In genomic region chr2:163692873-163693612, GRCm38 (mm10) we compare ENCODE assay signal across 10 mouse cellular contexts. TPM values are rescaled to one million over a fixed set of nuclear protein-coding genes. Genes with fewer than 3 reads are reported as not detected.
DNase-seq lines count a peak whose midpoint lies in the region; ATAC-seq and TF ChIP-seq lines count a peak whose summit lies in the region.
"Had no signal": no experiment of that assay in that cellular context is flagged by ENCODE, and none has a peak within 500 bp of the region (broad histone marks: within the 10 kb centered on the region; RNA-seq: fewer than 3 reads in every experiment).

No protein-coding gene starts in this region.

- no peaks in the 10 kb centered on the region for H3K36me3 ChIP-seq in heart, embryonic 13.5 days
- H3K36me3 ChIP-seq in CH12.LX (replicated peaks in 1 of 2; ENCODE audit: control insufficient read depth in 1 of 2, insufficient read depth in 1 of 2, low read length in 1 of 2) = peaks cover 11 to 65% of the 10 kb centered on the region in 2 experiments
- no peaks in the 10 kb centered on the region for H3K36me3 ChIP-seq in embryonic facial prominence, embryonic 13.5 days
- no peaks in the 10 kb centered on the region for H3K36me3 ChIP-seq in liver, adult 2 months (ENCODE audit: control insufficient read depth, insufficient read depth, low read length)

- intact Hi-C loops in heart, postnatal 25 days (cut with DNase I) = no loop called here

- no peak overlapping the region for H3K4me3 ChIP-seq in heart, embryonic 13.5 days
- H3K4me3 ChIP-seq in CH12.LX (replicated peaks in 1 of 3; ENCODE audit: low read depth in 2 of 3, low read length in 2 of 3, poor library complexity in 1 of 3) = no peak overlapping the region
- H3K4me3 ChIP-seq in embryonic facial prominence, embryonic 13.5 days = no peak overlapping the region
- no peak overlapping the region for H3K4me3 ChIP-seq in liver, adult 2 months (ENCODE audit: insufficient read depth, low read depth, low read length)

- peak overlapping the region; percentile 4; the same call in 1 of the 2 replicates for H3K4me2 ChIP-seq in heart, embryonic 13.5 days
- H3K4me2 ChIP-seq in CH12.LX (ENCODE audit: insufficient read depth, low read depth, poor library complexity, severe bottlenecking) = no peak overlapping the region
- peak overlapping the region; percentile 5; the same call in 1 of the 2 replicates for H3K4me2 ChIP-seq in embryonic facial prominence, embryonic 13.5 days

- no peak for DNase-seq in heart, postnatal 25 days (ENCODE audit: low spot score)
- DNase-seq in CH12.LX (ENCODE audit: extremely low read depth) = no peak
- no peak for DNase-seq in liver, adult 2 months (ENCODE audit: extremely low read depth, low read depth, low spot score)
- DNase-seq in right cerebral cortex, postnatal 10 days (ENCODE audit: low spot score in 2 of 2) = no peak
- no peak for DNase-seq in adrenal gland, postnatal 25 days
- DNase-seq in right cerebral cortex, adult 18-20 months = no peak
- DNase-seq: gastrocnemius, postnatal 36 days; retina, postnatal 1 day had no signal

- WGBS in heart, embryonic 13.5 days = 32% methylated on average over 3 of the region's 3 CpGs
- WGBS in embryonic facial prominence, embryonic 13.5 days = 71% methylated on average over 3 of the region's 3 CpGs
- WGBS in liver, adult 2 months = 60% methylated on average over 3 of the region's 3 CpGs

- peak overlapping the region; percentile 70 for H3K9ac ChIP-seq in heart, embryonic 13.5 days
- no peak overlapping the region for H3K9ac ChIP-seq in CH12.LX (ENCODE audit: insufficient read depth, low read depth)
- no peak overlapping the region for H3K9ac ChIP-seq in embryonic facial prominence, embryonic 13.5 days
- 0 out of 2 replicates have a peak overlapping the region, but pooled peaks have one; percentile 26 for H3K9ac ChIP-seq in liver, adult 2 months (ENCODE audit: low read depth, low read length)

- TF ChIP-seq POLR2A in CH12.LX (IDR thresholded peaks at IDR 0.05; ENCODE audit: low read depth, low read length) = no peak
- TF ChIP-seq POLR2A in liver, adult 2 months (IDR thresholded peaks at IDR 0.05; ENCODE audit: extremely low read depth, insufficient read depth, low read length) = no peak

- TF ChIP-seq CTCF in CH12.LX (conservative IDR thresholded peaks at IDR 0.05 in 1 of 2, IDR thresholded peaks at IDR 0.05 in 1 of 2; ENCODE audit: low read depth in 2 of 2, low read length in 2 of 2) = no peak
- no peak for TF ChIP-seq CTCF in liver, adult 2 months (IDR thresholded peaks at IDR 0.05; ENCODE audit: low read depth, low read length)

- H3K4me1 ChIP-seq in heart, embryonic 13.5 days = peaks cover 92% of the 10 kb centered on the region
- H3K4me1 ChIP-seq in CH12.LX (ENCODE audit: control insufficient read depth in 1 of 2, insufficient read depth in 2 of 2) = peaks cover 30 to 89% of the 10 kb centered on the region in 2 experiments
- H3K4me1 ChIP-seq in embryonic facial prominence, embryonic 13.5 days = peaks cover 17% of the 10 kb centered on the region
- H3K4me1 ChIP-seq in liver, adult 2 months (ENCODE audit: control insufficient read depth, insufficient read depth, low read length) = no peaks in the 10 kb centered on the region; the same call in 1 of the 2 replicates

- in situ Hi-C loops in CH12.LX (cut with MboI; ENCODE audit: low pct_ligation_motif_present, low pct_unique_long_range_greater_than_20kb, low sequenced_read_pairs) = no loop called here

- no peak for TF ChIP-seq EP300 in CH12.LX (IDR thresholded peaks at IDR 0.05; ENCODE audit: low read length)

- peak overlapping the region; percentile 99 for H3K27ac ChIP-seq in heart, embryonic 13.5 days (replicated peaks)
- H3K27ac ChIP-seq in CH12.LX (ENCODE audit: insufficient read depth, low read depth) = peak overlapping the region; percentile 20; the same call in 1 of the 2 replicates
- H3K27ac ChIP-seq in embryonic facial prominence, embryonic 13.5 days = peak overlapping the region; percentile 63
- peak overlapping the region; percentile 58 for H3K27ac ChIP-seq in liver, adult 2 months (replicated peaks; ENCODE audit: insufficient read depth, low read depth, low read length)

- no peaks in the 10 kb centered on the region for H3K9me3 ChIP-seq in heart, embryonic 13.5 days
- H3K9me3 ChIP-seq in CH12.LX (replicated peaks; ENCODE audit: low read length) = no peaks in the 10 kb centered on the region
- no peaks in the 10 kb centered on the region for H3K9me3 ChIP-seq in embryonic facial prominence, embryonic 13.5 days

- H3K27me3 ChIP-seq in heart, embryonic 13.5 days (replicated peaks) = no peaks in the 10 kb centered on the region
- H3K27me3 ChIP-seq in CH12.LX (replicated peaks) = no peaks in the 10 kb centered on the region
- H3K27me3 ChIP-seq in embryonic facial prominence, embryonic 13.5 days = no peaks in the 10 kb centered on the region
- H3K27me3 ChIP-seq in liver, adult 2 months (ENCODE audit: control insufficient read depth, insufficient read depth, low read length) = no peaks in the 10 kb centered on the region

- no peak for TF ChIP-seq RAD21 in CH12.LX (IDR thresholded peaks at IDR 0.05; ENCODE audit: low read depth, low read length)

- H3K79me2 ChIP-seq in CH12.LX (replicated peaks; ENCODE audit: control insufficient read depth, extremely low read depth, insufficient read depth, poor library complexity, severe bottlenecking) = peaks cover 96% of the 10 kb centered on the region
- H3K79me2 ChIP-seq in liver, adult 2 months (ENCODE audit: control insufficient read depth, insufficient read depth, low read length) = peaks cover 25% of the 10 kb centered on the region

- dilution Hi-C loops in CH12.LX (cut with MboI; ENCODE audit: extremely low pct_ligation_motif_present, extremely low pct_unique_long_range_greater_than_20kb, low sequenced_read_pairs) = no loop called here

- ATAC-seq in heart, embryonic 13.5 days (ENCODE audit: extremely low read depth, insufficient number of reproducible peaks, low FRiP score, low TSS enrichment) = no peak
- ATAC-seq in embryonic facial prominence, embryonic 13.5 days (ENCODE audit: insufficient number of reproducible peaks, insufficient read depth, low FRiP score, low TSS enrichment, low read depth) = no peak

TF ChIP-seq in CH12.LX, 34 proteins besides CTCF, POLR2A, EP300 and RAD21:
- no peak for TF ChIP-seq TCF12 (IDR thresholded peaks at IDR 0.05; ENCODE audit: low read depth, low read length)
- no peak for TF ChIP-seq JUND (conservative IDR thresholded peaks at IDR 0.05; ENCODE audit: low read depth, low read length)
- no peak for TF ChIP-seq USF2 (conservative IDR thresholded peaks at IDR 0.05; ENCODE audit: low read depth, low read length)
- TF ChIP-seq MAZ (IDR thresholded peaks at IDR 0.05; ENCODE audit: low read depth, low read length) = no peak
- no peak for TF ChIP-seq UBTF (IDR thresholded peaks at IDR 0.05; ENCODE audit: low read depth, low read length)
- no peak for TF ChIP-seq HCFC1 (IDR thresholded peaks at IDR 0.05; ENCODE audit: low read depth, low read length)
- TF ChIP-seq ZMIZ1 (IDR thresholded peaks at IDR 0.05; ENCODE audit: low read depth, low read length) = no peak
- no peak for TF ChIP-seq MAFK (IDR thresholded peaks at IDR 0.05; ENCODE audit: insufficient replicate concordance, low read length)
- TF ChIP-seq SMC3 (IDR thresholded peaks at IDR 0.05; ENCODE audit: low read depth, low read length) = no peak
- no peak for TF ChIP-seq BHLHE40 (IDR thresholded peaks at IDR 0.05; ENCODE audit: low read depth, low read length)
- no peak for TF ChIP-seq RCOR1 (conservative IDR thresholded peaks at IDR 0.05; ENCODE audit: low read depth, low read length)
- TF ChIP-seq NRF1 (IDR thresholded peaks at IDR 0.05; ENCODE audit: low read depth, low read length) = no peak
- TF ChIP-seq SIN3A (IDR thresholded peaks at IDR 0.05; ENCODE audit: low read length) = no peak
- TF ChIP-seq MYC (IDR thresholded peaks at IDR 0.05; ENCODE audit: low read depth, low read length) = no peak
- TF ChIP-seq CHD2 (IDR thresholded peaks at IDR 0.05; ENCODE audit: low read length) = no peak
- no peak for TF ChIP-seq ZC3H11A (IDR thresholded peaks at IDR 0.05; ENCODE audit: low read depth, low read length)
- TF ChIP-seq CHD1 (IDR thresholded peaks at IDR 0.05; ENCODE audit: low read depth, low read length) = no peak
- TF ChIP-seq JUN (IDR thresholded peaks at IDR 0.05; ENCODE audit: insufficient read depth, low read depth, low read length) = no peak

RNA-seq across cellular contexts. Expression of gene Pkig, which starts 34.9 kb away (rescaled TPM):
- polyA plus RNA-seq in heart, embryonic 13.5 days (2015; fragmentation: Nextera tagmentation; extraction: Ambion mirVana) = 233 and 270 TPM in 2 replicates
- 100 to 1,000 TPM; 211 to 235 TPM for total RNA-seq in heart, postnatal 25 days (2021)
- 225 and 253 TPM in 2 replicates for total RNA-seq in CH12.LX (2012; rRNA removed)
- total RNA-seq in CH12.LX (2014; rRNA removed) = 227 and 228 TPM in 2 replicates
- polyA plus RNA-seq in CH12.LX (2012; ENCODE audit: insufficient read length, low read depth) = 364 and 473 TPM in 2 replicates
- polyA plus RNA-seq in embryonic facial prominence, embryonic 13.5 days (2015; fragmentation: Nextera tagmentation; extraction: Ambion mirVana) = 105 and 113 TPM in 2 replicates
- 13.2 and 17.2 TPM in 2 replicates for total RNA-seq in liver, adult 2 months (2014; rRNA removed)
- 35.0 and 35.2 TPM in 2 replicates for polyA plus RNA-seq in liver, adult 2 months (2012; rRNA removed)
- total RNA-seq in adrenal gland, postnatal 25 days (2021) = 42.5 and 47.7 TPM in 2 replicates

RNA-seq across cellular contexts. Expression of gene Serinc3, which starts 48.1 kb away (rescaled TPM):
- polyA plus RNA-seq in heart, embryonic 13.5 days (2015; fragmentation: Nextera tagmentation; extraction: Ambion mirVana) = 50.1 and 51.8 TPM in 2 replicates
- 100 to 1,000 TPM; 291 to 357 TPM for total RNA-seq in heart, postnatal 25 days (2021)
- total RNA-seq in CH12.LX (2012; rRNA removed) (345 and 358 TPM in 2 replicates), CH12.LX (2014; rRNA removed) (411 and 467 TPM in 2 replicates)
- polyA plus RNA-seq in CH12.LX (2012; ENCODE audit: insufficient read length, low read depth) = 493 and 611 TPM in 2 replicates
- 26.4 and 35.6 TPM in 2 replicates for polyA plus RNA-seq in embryonic facial prominence, embryonic 13.5 days (2015; fragmentation: Nextera tagmentation; extraction: Ambion mirVana)
- total RNA-seq in liver, adult 2 months (2014; rRNA removed) = 123 TPM in 2 replicates
- 122 and 124 TPM in 2 replicates for polyA plus RNA-seq in liver, adult 2 months (2012; rRNA removed)
- 482 and 571 TPM in 2 replicates for total RNA-seq in adrenal gland, postnatal 25 days (2021)

RNA-seq across cellular contexts. Expression of gene Ada, which starts 57.0 kb away (rescaled TPM):
- polyA plus RNA-seq in heart, embryonic 13.5 days (2015; fragmentation: Nextera tagmentation; extraction: Ambion mirVana) = 3.6 and 3.7 TPM in 2 replicates
- under 1 TPM; 0.39 to 0.68 TPM for total RNA-seq in heart, postnatal 25 days (2021)
- total RNA-seq in CH12.LX (2012; rRNA removed) (18.0 and 23.4 TPM in 2 replicates), CH12.LX (2014; rRNA removed) (21.8 and 24.0 TPM in 2 replicates)
- polyA plus RNA-seq in CH12.LX (2012; ENCODE audit: insufficient read length, low read depth) = 19.9 and 21.1 TPM in 2 replicates
- 8.5 and 11.1 TPM in 2 replicates for polyA plus RNA-seq in embryonic facial prominence, embryonic 13.5 days (2015; fragmentation: Nextera tagmentation; extraction: Ambion mirVana)
- 1.9 TPM in 2 replicates for total RNA-seq in liver, adult 2 months (2014; rRNA removed)
- polyA plus RNA-seq in liver, adult 2 months (2012; rRNA removed) = 0.73 and 0.80 TPM in 2 replicates
- 2.8 and 3.6 TPM in 2 replicates for total RNA-seq in adrenal gland, postnatal 25 days (2021)

Comparison
In these comparisons a context has a peak if more than half of its experiments do, and no peak if none do; other contexts are left out.
1. H3K27ac ChIP-seq: peak in every context shown above with its lines; median percentile 99 in heart, embryonic 13.5 days; 63 in embryonic facial prominence, embryonic 13.5 days; 58 in liver, adult 2 months; 20 in CH12.LX.
2. H3K9ac ChIP-seq: peak in heart, embryonic 13.5 days (single experiment) and liver, adult 2 months (single experiment); none in CH12.LX (single experiment) and embryonic facial prominence, embryonic 13.5 days (single experiment).